Mouse (Mus musculus) urinary bladder, postnatal 10 days (tissue): ENCODE results near the gene Lrrc58.

Source experiments
- DNase-seq: peaks from one replicate; pipeline ENCODE4 v3.0.0; 2022; ENCODE audit warnings: low spot score

The Lrrc58 gene

GRCm38 (mm10) chr16:37868506-37869469 is 599 bp downstream of the Lrrc58 start:
- DNase-seq = peak; percentile 21

- no peak for DNase-seq
Observed at GRCm38 (mm10) chr16:37869470-37870231, 1.5 kb downstream of the Lrrc58 start.

GRCm38 (mm10) chr16:37871112-37871715 is 3.0 kb downstream of the Lrrc58 start:
- no peak for DNase-seq

GRCm38 (mm10) chr16:37874501-37875235 is 6.5 kb downstream of the Lrrc58 start:
- DNase-seq = no peak

- no peak for DNase-seq
Observed at GRCm38 (mm10) chr16:37877406-37877805, 9.2 kb downstream of the Lrrc58 start.

GRCm38 (mm10) chr16:37878951-37879505 is 10.8 kb downstream of the Lrrc58 start:
- DNase-seq = no peak

GRCm38 (mm10) chr16:37879750-37880419 is 11.7 kb downstream of the Lrrc58 start:
- DNase-seq = no peak

- DNase-seq = no peak
Observed at GRCm38 (mm10) chr16:37881168-37881567, 13.0 kb downstream of the Lrrc58 start.

GRCm38 (mm10) chr16:37888986-37889385 is 20.8 kb downstream of the Lrrc58 start:
- DNase-seq = no peak

GRCm38 (mm10) chr16:37892667-37893066 is 24.5 kb downstream of the Lrrc58 start:
- no peak for DNase-seq

GRCm38 (mm10) chr16:37893381-37893780 is 25.2 kb downstream of the Lrrc58 start:
- DNase-seq = no peak

GRCm38 (mm10) chr16:37893942-37894341 is 25.8 kb downstream of the Lrrc58 start:
- DNase-seq = no peak

- DNase-seq = no peak
Observed at GRCm38 (mm10) chr16:37898790-37899189, 30.6 kb downstream of the Lrrc58 start.

- no peak for DNase-seq
Observed at GRCm38 (mm10) chr16:37899357-37899756, 31.2 kb downstream of the Lrrc58 start.

GRCm38 (mm10) chr16:37901318-37901717 is 33.1 kb downstream of the Lrrc58 start:
- no peak for DNase-seq

GRCm38 (mm10) chr16:37906456-37906855 is 38.3 kb downstream of the Lrrc58 start:
- no peak for DNase-seq

- no peak for DNase-seq
Observed at GRCm38 (mm10) chr16:37911086-37911485, 42.9 kb downstream of the Lrrc58 start.

GRCm38 (mm10) chr16:37916138-37916817 is 48.1 kb downstream of the Lrrc58 start, which contains the start of gene Gpr156:
Gpr156 (plus strand) TSS chr16:37916496.
- DNase-seq = no peak

GRCm38 (mm10) chr16:37916818-37917201 is 48.6 kb downstream of the Lrrc58 start:
- DNase-seq = no peak

- no peak for DNase-seq
Observed at GRCm38 (mm10) chr16:37919000-37919399, 50.8 kb downstream of the Lrrc58 start.
